Mouse (Mus musculus) NIH3T3 (cell line): Measurements from ENCODE around the gene Zfp513.
"Not testable (repeated sequence)": the region's sequence is repeated elsewhere in the genome, so short reads cannot be mapped to it uniquely, and the experiment has no call there.

Experiments used
- DNase-seq: peaks from one replicate; pipeline ENCODE4 v3.0.0-alpha.2; 2012; ENCODE audit warnings: low read depth

The Zfp513 gene

GRCm38 (mm10) chr5:31201742-31202590 lies at the start of gene Zfp513:
Zfp513 (minus strand) TSS chr5:31202303.
- peak; percentile 98 for DNase-seq

DNA sequence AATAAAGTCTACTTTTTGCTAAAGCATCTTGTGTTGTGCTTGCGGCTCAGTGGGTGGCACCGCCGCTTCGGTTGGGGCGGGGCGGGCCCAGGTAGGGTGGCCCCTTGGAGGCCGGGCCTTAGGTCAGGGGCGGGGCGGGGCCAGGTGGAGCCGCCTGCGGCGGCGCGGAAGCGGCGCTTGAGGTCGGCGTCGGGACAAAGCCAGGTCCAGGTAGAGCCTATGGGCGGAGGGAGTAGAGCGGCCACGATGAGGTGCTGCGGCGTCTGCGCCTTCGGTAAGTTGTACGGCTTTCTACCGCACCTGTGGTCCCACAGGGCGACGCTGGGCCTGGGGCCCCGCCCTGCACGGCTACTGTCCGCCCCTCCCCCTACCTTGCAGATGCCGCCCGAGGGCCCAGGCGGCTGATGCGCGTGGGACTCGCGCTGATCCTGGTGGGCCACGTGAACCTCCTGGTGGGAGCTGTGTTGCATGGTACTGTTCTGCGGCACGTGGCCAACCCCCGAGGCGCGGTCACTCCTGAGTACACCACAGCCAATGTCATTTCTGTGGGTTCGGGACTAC lies 49.5 kb upstream of the Zfp513 start, which contains the start of gene Krtcap3:
TSS of gene Krtcap3 (plus strand) at position 151 of the 561 bp plus-strand sequence.
- DNase-seq: no peak

GRCm38 (mm10) chr5:31250716-31251115 lies 48.6 kb upstream of the Zfp513 start:
- DNase-seq: no peak

- DNase-seq: no peak
These were observed 40.1 kb upstream of the Zfp513 start for GRCm38 (mm10) chr5:31242191-31242590.

GRCm38 (mm10) chr5:31241522-31242034 lies 39.5 kb upstream of the Zfp513 start:
- no peak for DNase-seq

DNA sequence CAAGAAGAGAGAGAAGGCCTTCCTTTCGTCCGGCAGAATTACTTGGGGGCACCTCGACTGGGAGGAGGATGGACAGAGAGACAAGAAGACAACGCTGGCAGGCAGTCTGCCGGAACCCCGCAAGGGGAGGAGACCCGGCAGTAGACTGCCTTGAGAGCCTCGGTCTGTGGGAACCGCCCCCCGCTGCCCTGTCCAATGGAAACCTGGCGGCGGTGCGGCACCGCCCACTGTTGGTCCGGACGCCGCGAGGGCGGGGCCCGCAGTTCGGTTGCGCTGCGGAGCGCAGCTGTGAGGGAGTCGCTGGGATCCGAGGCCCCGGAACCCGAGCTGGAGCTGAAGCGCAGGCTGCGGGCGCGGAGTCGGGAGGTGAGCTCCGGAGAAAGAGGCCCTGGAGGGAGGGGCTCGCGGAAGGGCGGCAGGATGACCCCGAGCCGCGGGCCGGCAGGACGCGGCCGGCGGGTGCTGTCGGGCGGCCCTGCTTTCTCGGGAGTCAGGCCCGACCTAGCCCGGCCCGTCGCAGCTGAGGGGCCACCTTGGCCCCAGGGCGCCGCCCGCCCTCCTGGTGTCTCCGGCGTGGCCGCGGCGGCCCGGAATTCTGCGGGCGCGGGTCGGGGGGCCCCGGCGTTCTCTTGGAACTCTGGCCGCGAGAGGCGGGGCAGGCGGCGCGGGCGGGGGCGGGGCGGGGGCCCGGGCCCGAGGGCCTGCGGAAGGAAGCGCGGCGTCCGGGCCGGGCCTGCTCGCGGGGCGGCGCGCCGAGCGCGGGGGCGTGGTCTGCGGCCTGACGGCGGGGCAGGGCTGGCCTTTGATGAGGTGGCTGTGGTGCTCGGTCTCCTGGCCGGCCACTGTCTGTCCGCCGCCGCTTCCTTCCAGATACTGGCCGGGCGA lies 38.8 kb upstream of the Zfp513 start, which contains the start of the genes Nrbp1 and Gm9970:
TSS of gene Nrbp1 (plus strand) at position 228 of the 885 bp plus-strand sequence.
TSS of gene Gm9970 (minus strand) at position 596 of the 885 bp plus-strand sequence.
- peak; percentile 99 for DNase-seq

- no peak for DNase-seq
These were observed 24.5 kb upstream of the Zfp513 start for GRCm38 (mm10) chr5:31226641-31227040.

DNA sequence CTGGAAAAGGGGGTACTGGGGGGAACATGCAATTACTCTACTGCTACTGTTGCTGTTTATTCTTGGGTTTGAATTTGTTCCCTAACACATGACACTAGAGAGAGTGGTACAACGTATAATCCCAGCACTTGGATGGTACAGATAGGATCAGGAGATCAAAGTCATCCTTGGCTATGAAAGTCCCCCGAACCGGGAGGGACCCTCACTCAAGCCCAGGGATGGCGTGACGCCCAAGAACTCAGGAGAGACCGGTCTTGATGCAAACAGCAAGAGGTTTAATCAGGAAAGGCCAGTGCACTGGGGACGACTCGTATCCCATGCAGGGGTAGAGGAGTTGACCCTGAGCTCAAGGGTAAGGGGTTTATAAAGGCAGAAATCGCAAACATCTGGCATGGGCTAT lies 20.6 kb upstream of the Zfp513 start:
- no peak for DNase-seq

DNA sequence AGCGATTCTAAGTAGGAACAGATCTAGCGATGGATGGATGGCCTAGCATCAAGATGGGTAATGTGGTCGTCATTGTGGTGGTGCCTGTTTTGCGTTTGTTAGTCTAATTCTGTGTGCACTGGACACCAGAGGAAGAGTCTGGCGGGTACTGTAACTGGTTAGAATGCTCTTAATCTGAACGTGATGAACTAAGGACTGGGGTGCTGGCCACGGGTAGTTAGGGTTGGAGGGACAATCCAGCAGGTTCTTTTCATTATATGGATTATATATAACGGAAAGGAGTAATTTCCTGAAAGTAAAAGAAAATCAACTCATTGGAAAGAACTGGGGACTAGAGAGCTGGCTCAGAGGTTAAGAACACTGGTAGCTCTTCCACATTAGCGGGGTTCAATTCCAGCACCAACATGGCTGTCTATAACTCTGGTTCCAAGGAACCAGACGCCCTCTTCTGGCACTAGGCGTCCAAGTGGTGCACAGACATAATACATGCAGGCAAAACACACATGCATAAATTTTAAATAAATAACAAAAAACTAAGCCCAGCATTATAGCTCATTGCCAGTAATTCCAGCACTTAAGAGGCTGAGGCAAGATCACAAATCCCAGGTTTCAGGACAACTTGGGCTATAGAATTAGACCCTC lies 19.3 kb upstream of the Zfp513 start:
- DNase-seq: peak; percentile 91

GRCm38 (mm10) chr5:31220448-31221303 lies 18.6 kb upstream of the Zfp513 start, which contains the start of gene Ppm1g:
Ppm1g (minus strand) TSS chr5:31220687.
- peak; percentile 99 for DNase-seq

DNA sequence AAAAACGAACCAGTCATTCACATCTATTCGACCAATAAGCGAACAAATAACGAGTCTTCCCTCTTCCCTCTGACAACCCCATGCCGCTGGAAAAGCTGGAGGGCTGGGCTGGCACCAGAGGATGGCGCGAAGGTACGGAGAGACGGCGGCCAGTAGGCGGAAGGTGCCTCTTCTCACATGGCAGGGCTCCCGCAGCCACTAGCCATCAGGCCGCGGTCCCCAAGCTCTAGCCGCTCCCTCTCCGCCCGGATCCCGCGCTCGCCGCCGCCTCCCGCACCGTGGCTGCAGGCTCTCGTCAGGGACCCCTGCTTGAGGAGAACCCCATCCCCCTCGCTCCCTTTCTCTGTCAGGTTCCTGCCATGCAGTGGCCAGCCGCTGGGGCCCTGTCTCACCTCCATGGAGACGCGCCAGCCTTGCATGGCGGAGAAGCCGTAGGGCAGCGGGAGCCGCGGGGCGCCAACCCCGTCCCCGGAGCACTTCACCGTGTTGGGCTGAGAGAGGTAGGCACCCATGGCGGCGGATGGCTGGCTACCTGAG lies 17.9 kb upstream of the Zfp513 start:
- DNase-seq: peak; percentile 62

GRCm38 (mm10) chr5:31219474-31219873 lies 17.4 kb upstream of the Zfp513 start:
- no peak for DNase-seq

DNA sequence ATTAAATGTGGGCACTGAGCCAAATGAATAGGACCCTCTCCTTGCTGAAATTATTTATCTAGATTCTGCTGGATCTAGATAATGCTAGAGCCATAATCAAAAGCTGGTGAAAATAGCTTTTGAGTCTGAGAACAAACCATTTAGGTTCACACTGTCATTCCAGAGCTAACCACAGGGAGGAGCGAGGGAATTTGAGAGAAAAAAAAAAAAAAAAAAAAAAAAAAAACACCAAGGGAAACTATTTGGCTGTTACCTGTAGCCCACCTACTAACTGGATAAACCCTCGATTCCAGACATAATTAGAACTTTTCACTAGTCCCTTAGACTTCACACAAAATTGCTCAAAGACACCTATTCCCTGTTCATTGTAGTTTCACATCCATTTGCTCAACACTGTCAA lies 17.0 kb upstream of the Zfp513 start:
- DNase-seq: peak; percentile 70

- no peak for DNase-seq
These were observed 16.2 kb upstream of the Zfp513 start for GRCm38 (mm10) chr5:31218294-31218693.

DNA sequence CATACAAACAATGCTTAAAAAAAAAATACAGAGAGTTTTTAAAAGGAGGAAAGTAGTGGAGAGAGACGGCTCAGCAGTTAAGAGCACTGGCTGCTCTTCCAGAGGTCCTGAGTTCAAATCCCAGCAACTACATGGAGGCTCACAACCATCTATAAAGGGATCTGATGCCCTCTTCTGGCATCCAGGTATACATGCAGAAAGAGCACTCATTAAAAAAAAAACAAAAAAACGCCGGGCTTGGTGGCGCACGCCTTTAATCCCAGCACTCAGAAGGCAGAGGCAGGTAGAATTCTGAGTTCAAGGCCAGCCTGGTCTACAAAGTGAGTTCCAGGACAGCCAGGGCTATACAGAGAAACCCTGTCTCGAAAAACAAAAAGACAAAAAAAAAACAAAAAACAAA lies 14.5 kb upstream of the Zfp513 start:
- DNase-seq: not testable (repeated sequence)

DNA sequence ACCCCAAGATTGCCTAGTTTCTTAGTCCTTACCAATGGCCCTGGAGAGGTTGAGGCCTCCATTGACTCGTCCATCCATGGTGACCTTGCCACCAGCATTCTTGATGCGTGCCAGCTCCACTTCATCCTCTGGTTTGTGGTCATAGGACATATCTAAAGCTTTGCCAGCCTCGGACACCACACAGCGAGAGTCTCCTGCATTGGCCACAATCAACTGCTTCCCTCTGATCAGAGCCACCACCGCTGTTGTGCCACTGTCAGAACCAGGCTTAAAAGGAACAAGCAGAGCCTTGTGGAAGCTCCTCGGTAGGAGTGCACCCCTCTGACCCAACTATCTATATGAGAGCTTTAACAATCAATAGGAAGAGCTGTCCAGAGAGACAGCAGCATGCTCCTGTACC lies 2.3 kb upstream of the Zfp513 start:
- no peak for DNase-seq

- DNase-seq: no peak
These were observed 1.8 kb upstream of the Zfp513 start for GRCm38 (mm10) chr5:31203866-31204265.

DNA sequence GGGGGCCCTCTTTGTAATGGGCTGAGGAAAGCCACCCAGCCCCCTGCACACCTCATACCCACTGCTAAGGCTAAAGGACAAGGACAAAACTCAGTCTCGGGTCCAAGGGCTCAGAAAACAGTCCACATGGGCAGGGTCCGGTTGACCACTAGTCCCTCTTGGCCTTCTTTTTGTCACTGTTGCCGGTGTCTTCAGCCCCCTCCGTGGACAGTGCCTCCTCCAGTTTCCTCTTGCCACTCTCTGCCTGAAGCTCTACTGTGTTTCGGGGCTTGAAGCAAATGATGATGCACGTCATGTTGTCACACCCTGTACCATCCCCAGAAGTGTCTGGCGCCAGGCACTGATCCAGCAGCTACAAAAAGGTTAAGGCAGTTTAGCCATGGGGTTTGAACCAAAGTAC lies 830 bp upstream of the Zfp513 start:
- DNase-seq: no peak

DNA sequence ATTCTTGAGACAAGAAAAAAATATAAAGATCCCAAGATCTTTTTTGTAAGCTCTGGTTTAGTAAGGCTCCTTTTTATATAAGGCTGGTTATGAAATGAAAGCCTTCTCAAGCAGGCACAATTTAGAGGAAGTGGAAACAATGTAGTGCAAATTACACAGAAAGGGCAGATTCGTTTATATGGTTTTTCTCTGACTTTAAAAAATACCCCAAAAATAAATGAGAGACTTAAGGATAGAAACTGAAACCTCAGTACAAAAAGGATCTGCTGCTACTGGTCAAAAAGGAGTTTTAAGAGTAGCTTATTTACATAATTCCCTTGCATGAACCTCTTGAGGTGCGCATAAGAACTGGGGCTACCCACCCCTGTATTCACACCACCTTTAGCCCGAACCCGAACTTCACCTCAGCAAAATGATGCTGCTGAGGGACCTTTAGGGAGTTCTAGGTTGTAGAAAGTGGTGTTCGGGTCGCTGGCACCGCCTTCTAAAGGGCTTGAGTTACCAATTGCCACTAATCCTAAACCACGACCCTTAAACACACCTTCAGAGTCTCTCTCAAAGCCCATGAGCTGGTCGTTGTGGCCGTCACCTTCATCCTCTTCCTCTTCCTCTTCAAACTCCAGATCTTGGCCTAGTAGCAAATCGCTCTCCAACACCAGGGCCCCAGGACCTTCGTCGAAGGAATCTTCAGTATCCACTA lies 911 bp downstream of the Zfp513 start:
- no peak for DNase-seq

DNA sequence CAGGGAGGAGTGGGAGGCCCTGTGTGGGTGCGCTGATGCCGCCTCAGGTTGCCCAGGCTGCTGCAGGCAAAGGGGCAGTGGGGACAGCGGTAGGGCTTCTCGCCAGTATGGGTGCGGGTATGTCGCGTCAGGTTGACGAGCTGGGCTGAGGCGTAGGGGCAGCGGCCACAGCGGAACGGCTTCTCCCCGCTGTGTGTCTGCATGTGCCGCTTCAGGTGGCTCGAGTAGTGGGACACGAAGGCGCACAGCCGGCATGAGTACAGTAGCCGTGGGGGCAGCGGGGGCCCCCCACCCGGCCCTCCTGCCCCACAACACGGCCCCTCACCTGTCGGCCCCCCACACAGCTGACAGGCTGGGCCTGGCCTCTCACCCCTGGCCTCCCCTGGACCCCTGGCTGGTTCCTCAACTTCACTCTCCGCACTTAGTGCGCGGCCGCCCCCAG lies 1.8 kb downstream of the Zfp513 start:
- DNase-seq: no peak
